Mouse (Mus musculus): Measurements from ENCODE around the gene Ice1.

Gene Ice1

GRCm38 (mm10) chr13:70553456-70553855, 84.0 kb downstream of the Ice1 start:
- no peak for DNase-seq (ENCODE audit: low read depth)

- DNase-seq (ENCODE audit: low read depth): no peak
Measured at GRCm38 (mm10) chr13:70547457-70547856, 90.0 kb downstream of the Ice1 start.

- DNase-seq (ENCODE audit: low read depth): no peak
Measured at GRCm38 (mm10) chr13:70545261-70545660, 92.2 kb downstream of the Ice1 start.

- DNase-seq (ENCODE audit: low read depth): no peak
Measured at GRCm38 (mm10) chr13:70539842-70540241, 97.6 kb downstream of the Ice1 start.

- DNase-seq (ENCODE audit: low read depth): no peak
Measured at GRCm38 (mm10) chr13:70533412-70533811, 104.0 kb downstream of the Ice1 start.

- DNase-seq (ENCODE audit: low read depth): no peak
Measured at GRCm38 (mm10) chr13:70532719-70533118, 104.7 kb downstream of the Ice1 start.

- no peak for DNase-seq (ENCODE audit: low read depth)
Measured at GRCm38 (mm10) chr13:70517651-70518050, 119.8 kb downstream of the Ice1 start.

- no peak for DNase-seq (ENCODE audit: low read depth)
Measured at GRCm38 (mm10) chr13:70515004-70515403, 122.4 kb downstream of the Ice1 start.

GRCm38 (mm10) chr13:70510199-70510598, 127.2 kb downstream of the Ice1 start:
- no peak for DNase-seq (ENCODE audit: low read depth)

GRCm38 (mm10) chr13:70509375-70510016, 127.9 kb downstream of the Ice1 start:
- no peak for DNase-seq (ENCODE audit: low read depth)

GRCm38 (mm10) chr13:70508708-70509374, 128.6 kb downstream of the Ice1 start:
- no peak for DNase-seq (ENCODE audit: low read depth)

Data from fibroblast of lung, adult 2 months (primary cell).